Mouse (Mus musculus): ENCODE measurements at regions not wholly inside any gene's neighbourhood (a gene's known extent, or its start where the extent isn't known, plus 50 kb on each side); places are given as distances from the start of the nearest gene placed in this dataset.

DNA sequence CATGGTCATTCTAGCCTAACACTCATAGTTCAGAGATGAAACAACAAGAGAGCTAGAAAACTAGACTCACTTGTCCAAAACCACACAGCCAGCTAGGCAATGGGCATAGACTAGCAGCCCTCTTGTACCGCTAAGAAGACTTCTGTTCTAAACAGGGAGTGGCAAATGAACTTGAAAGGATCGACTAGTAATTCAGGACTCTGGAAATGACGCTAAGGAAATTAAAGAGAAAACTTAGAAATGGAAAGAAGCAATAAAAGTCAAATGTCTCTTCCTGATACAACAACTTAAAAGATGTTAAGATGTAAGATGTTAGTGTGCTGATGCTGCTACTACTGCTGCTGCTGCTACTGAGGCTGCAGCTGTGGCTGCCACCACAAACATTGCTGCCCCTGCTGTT, 293.7 kb upstream of the 4930412O13Rik start:
- no peaks in the 10 kb centered on the region for H3K4me1 ChIP-seq (ENCODE audit: control insufficient read depth, insufficient read depth, low read length)
- no peak overlapping the region for H3K27ac ChIP-seq (ENCODE audit: low read length)
- H3K36me3 ChIP-seq (ENCODE audit: control insufficient read depth, insufficient read depth, low read length), result no peaks in the 10 kb centered on the region
- ATAC-seq (ENCODE audit: insufficient number of reproducible peaks, insufficient read depth, low FRiP score, low read depth), result no peak
- H3K9me3 ChIP-seq (ENCODE audit: control insufficient read depth, low read depth, low read length), result no peaks in the 10 kb centered on the region
- H3K4me3 ChIP-seq (ENCODE audit: low read depth, low read length), result no peak overlapping the region
- no peaks in the 10 kb centered on the region for H3K27me3 ChIP-seq (ENCODE audit: control insufficient read depth, insufficient read depth, low read length)
- no peak overlapping the region for H3K4me2 ChIP-seq (replicated peaks; ENCODE audit: low read depth, low read length)
- WGBS, result 89% methylated on average over 3 of the region's 3 CpGs
- H3K9ac ChIP-seq (replicated peaks; ENCODE audit: low read depth, low read length), result no peak overlapping the region

DNA sequence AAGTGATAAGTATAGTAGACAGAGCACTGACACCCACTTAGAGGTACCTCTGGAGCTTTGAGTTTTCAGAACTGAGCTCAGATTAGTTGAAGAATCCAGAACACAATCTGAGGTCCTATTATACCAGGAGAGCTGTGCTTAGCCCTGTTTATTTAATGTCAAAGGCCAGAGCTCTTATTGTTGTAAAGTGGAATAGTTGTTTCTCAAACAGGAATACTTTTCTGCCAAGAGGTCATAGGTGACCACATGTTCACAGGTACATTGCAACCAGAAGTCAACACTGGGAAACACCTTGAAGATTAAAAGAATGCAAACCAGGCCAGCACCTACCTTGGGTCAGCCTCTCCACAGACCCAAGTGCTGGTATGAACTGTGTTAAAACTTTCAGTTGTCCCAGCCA, 291.9 kb upstream of the 4930412O13Rik start:
- Histone ChIP-seq H3K4me3 (ENCODE audit: low read depth, low read length) (no peak overlapping the region), H3K27me3 (ENCODE audit: control insufficient read depth, insufficient read depth, low read length) (no peaks in the 10 kb centered on the region), H3K9me3 (ENCODE audit: control insufficient read depth, low read depth, low read length) (no peaks in the 10 kb centered on the region), H3K4me1 (ENCODE audit: control insufficient read depth, insufficient read depth, low read length) (no peaks in the 10 kb centered on the region), H3K4me2 (replicated peaks; ENCODE audit: low read depth, low read length) (no peak overlapping the region), H3K27ac (ENCODE audit: low read length) (no peak overlapping the region), H3K36me3 (ENCODE audit: control insufficient read depth, insufficient read depth, low read length) (no peaks in the 10 kb centered on the region), H3K9ac (replicated peaks; ENCODE audit: low read depth, low read length) (no peak overlapping the region)
- no peak for ATAC-seq (ENCODE audit: insufficient number of reproducible peaks, insufficient read depth, low FRiP score, low read depth)

DNA sequence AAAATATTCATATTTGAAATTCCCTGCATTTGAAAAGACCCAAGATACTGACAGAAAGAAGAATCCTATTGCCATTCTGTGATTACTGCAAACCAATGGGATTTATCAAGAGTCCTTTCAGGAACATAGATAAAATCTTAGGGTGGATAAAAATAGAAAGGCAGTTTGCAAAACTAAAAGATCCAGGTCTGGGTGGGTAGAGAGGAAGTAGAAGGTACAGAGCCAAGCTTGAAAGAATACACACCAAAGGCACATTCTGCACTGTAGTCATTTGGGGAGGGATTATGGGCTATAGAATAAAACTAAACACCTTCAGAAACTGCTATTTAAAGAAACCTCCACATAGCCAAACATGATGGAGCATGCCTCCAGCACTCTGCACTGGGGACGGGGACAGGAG, 288.5 kb upstream of the 4930412O13Rik start:
- Histone ChIP-seq H3K27ac (ENCODE audit: low read length) (no peak overlapping the region), H3K4me2 (replicated peaks; ENCODE audit: low read depth, low read length) (no peak overlapping the region), H3K27me3 (ENCODE audit: control insufficient read depth, insufficient read depth, low read length) (no peaks in the 10 kb centered on the region), H3K36me3 (ENCODE audit: control insufficient read depth, insufficient read depth, low read length) (no peaks in the 10 kb centered on the region), H3K9me3 (ENCODE audit: control insufficient read depth, low read depth, low read length) (no peaks in the 10 kb centered on the region), H3K9ac (replicated peaks; ENCODE audit: low read depth, low read length) (no peak overlapping the region), H3K4me3 (ENCODE audit: low read depth, low read length) (no peak overlapping the region), H3K4me1 (ENCODE audit: control insufficient read depth, insufficient read depth, low read length) (no peaks in the 10 kb centered on the region)
- WGBS, result 78% methylated on average over 1 of the region's 1 CpGs
- ATAC-seq (ENCODE audit: insufficient number of reproducible peaks, insufficient read depth, low FRiP score, low read depth), result no peak

DNA sequence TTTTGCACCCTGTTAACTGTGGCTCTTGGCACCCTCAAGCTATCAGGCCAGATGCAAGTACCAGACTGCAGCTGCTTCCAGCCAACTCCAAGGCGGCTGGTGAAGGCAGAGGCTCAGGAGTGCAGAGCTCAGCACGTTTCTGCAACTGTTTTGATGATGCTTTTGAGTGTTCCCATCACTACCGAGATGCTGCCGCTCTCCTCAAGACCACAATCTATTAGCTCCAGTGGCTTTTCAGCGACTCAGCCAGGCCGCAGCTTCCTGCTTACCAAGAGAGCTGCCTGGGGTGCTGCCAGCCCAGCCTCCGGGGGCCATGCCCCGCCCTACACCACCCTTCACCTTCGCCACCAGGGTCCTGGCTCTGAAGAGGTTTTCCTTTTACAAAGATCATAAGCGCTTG, 287.1 kb upstream of the 4930412O13Rik start:
- WGBS, result 38% methylated on average over 10 of the region's 10 CpGs
- H3K27me3 ChIP-seq (ENCODE audit: control insufficient read depth, insufficient read depth, low read length), result no peaks in the 10 kb centered on the region
- H3K36me3 ChIP-seq (ENCODE audit: control insufficient read depth, insufficient read depth, low read length), result no peaks in the 10 kb centered on the region
- H3K9me3 ChIP-seq (ENCODE audit: control insufficient read depth, low read depth, low read length), result no peaks in the 10 kb centered on the region
- no peak overlapping the region for H3K9ac ChIP-seq (replicated peaks; ENCODE audit: low read depth, low read length)
- H3K4me1 ChIP-seq (ENCODE audit: control insufficient read depth, insufficient read depth, low read length), result no peaks in the 10 kb centered on the region
- no peak overlapping the region for H3K4me2 ChIP-seq (replicated peaks; ENCODE audit: low read depth, low read length)
- no peak overlapping the region for H3K27ac ChIP-seq (ENCODE audit: low read length)
- no peak overlapping the region for H3K4me3 ChIP-seq (ENCODE audit: low read depth, low read length)
- no peak for ATAC-seq (ENCODE audit: insufficient number of reproducible peaks, insufficient read depth, low FRiP score, low read depth)

DNA sequence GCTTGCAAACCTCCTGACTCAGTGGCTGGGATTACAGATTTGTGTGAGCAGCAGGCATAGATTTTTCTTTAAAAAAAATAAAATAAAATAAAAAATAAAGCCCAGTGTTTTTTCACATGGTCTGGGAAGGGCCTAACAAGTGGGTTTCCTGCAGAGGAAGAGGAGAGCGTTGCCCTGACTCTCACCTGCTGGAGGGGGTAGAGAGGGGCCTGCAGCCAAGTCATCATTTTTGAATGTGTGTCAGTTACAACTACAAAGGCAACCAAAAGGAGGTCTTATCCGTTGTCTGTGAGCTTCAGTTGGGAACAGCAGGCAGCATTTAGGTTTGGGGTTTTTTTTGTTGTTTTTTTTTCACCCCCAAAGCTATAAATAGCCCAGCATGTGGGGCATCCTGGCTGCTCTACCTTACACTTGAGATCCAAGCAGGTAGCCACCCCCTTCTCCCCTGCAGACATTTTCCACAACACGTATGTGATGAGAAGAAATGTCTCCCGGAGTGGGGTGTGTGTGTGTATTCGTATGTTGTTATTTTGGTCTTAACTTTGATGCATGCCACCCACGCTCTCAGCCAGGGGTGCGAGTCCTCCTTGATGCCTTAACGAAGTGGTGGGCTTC, 285.7 kb upstream of the 4930412O13Rik start:
- Histone ChIP-seq H3K4me1 (ENCODE audit: control insufficient read depth, insufficient read depth, low read length) (no peaks in the 10 kb centered on the region), H3K27ac (ENCODE audit: low read length) (no peak overlapping the region), H3K9me3 (ENCODE audit: control insufficient read depth, low read depth, low read length) (no peaks in the 10 kb centered on the region), H3K4me3 (ENCODE audit: low read depth, low read length) (no peak overlapping the region), H3K4me2 (replicated peaks; ENCODE audit: low read depth, low read length) (no peak overlapping the region), H3K36me3 (ENCODE audit: control insufficient read depth, insufficient read depth, low read length) (no peaks in the 10 kb centered on the region), H3K9ac (replicated peaks; ENCODE audit: low read depth, low read length) (no peak overlapping the region), H3K27me3 (ENCODE audit: control insufficient read depth, insufficient read depth, low read length) (no peaks in the 10 kb centered on the region)
- no peak for ATAC-seq (ENCODE audit: insufficient number of reproducible peaks, insufficient read depth, low FRiP score, low read depth)
- 75% methylated on average over 8 of the region's 8 CpGs for WGBS

DNA sequence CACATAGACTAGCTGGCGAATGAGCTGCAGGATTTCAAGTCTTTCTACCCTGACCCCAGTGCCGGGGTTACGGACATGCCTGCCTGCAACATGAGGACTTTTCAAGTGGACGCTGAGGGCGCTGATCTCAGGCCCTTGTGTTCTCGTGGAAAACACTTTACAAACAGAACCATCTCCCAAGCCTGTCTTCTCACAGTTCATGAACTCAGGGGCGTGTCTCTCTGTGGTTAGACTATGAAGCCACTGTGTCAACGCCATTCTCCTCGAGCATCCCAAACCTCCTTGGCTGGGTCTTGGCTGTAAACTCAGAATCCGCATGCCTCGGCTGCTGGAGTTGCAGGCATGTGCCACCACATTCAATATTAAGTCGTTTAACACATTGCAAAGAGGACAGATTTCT, 284.9 kb upstream of the 4930412O13Rik start:
- Histone ChIP-seq H3K4me1 (ENCODE audit: control insufficient read depth, insufficient read depth, low read length) (no peaks in the 10 kb centered on the region), H3K36me3 (ENCODE audit: control insufficient read depth, insufficient read depth, low read length) (no peaks in the 10 kb centered on the region), H3K9ac (replicated peaks; ENCODE audit: low read depth, low read length) (no peak overlapping the region), H3K4me3 (ENCODE audit: low read depth, low read length) (no peak overlapping the region), H3K9me3 (ENCODE audit: control insufficient read depth, low read depth, low read length) (no peaks in the 10 kb centered on the region), H3K27me3 (ENCODE audit: control insufficient read depth, insufficient read depth, low read length) (no peaks in the 10 kb centered on the region), H3K4me2 (replicated peaks; ENCODE audit: low read depth, low read length) (no peak overlapping the region), H3K27ac (ENCODE audit: low read length) (no peak overlapping the region)
- WGBS, result 67% methylated on average over 12 of the region's 12 CpGs
- ATAC-seq (ENCODE audit: insufficient number of reproducible peaks, insufficient read depth, low FRiP score, low read depth), result no peak

DNA sequence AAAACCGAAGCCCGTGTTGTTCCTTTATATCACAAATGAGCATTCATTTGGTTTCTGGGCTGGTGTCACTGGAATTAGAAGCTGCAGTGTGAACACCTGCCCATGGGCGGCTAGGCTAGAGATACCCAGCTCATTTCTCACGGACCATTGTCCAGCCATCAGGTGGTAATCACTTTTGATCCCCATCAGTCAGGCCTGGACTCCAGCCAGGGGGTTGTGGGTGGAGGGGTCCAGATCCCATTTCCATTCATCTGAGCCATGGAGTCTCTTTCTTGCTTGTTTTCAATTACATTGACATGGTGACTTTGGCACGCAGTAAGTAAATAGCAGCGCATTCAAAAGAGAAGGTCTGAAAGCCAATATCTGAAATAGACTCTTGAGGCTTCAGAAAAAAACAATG, 276.1 kb upstream of the 4930412O13Rik start:
- no peak overlapping the region for H3K27ac ChIP-seq (ENCODE audit: low read length)
- no peaks in the 10 kb centered on the region for H3K27me3 ChIP-seq (ENCODE audit: control insufficient read depth, insufficient read depth, low read length)

DNA sequence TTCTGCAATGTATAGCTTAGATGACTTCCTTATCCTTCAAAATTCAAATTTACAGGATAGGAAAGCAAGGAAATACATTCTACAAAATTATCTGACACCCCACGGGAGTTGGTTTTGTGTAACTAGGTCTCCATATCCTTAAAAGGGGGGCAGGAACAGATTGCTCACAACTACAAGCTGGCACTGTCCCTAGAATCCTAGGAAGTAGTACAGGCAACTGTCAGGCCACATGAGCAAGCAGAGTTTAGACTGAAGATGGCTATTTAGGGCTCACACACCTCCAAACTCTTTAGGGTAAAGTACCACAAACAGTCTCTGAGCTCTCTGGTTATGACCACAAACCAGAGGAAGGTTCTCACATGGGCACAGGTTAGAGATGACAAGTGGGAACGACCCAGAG, 273.5 kb upstream of the 4930412O13Rik start:
- Histone ChIP-seq H3K9me3 (ENCODE audit: control insufficient read depth, low read depth, low read length) (no peaks in the 10 kb centered on the region), H3K27me3 (ENCODE audit: control insufficient read depth, insufficient read depth, low read length) (no peaks in the 10 kb centered on the region), H3K4me1 (ENCODE audit: control insufficient read depth, insufficient read depth, low read length) (no peaks in the 10 kb centered on the region), H3K9ac (replicated peaks; ENCODE audit: low read depth, low read length) (no peak overlapping the region), H3K4me2 (replicated peaks; ENCODE audit: low read depth, low read length) (no peak overlapping the region), H3K36me3 (ENCODE audit: control insufficient read depth, insufficient read depth, low read length) (no peaks in the 10 kb centered on the region), H3K4me3 (ENCODE audit: low read depth, low read length) (no peak overlapping the region), H3K27ac (ENCODE audit: low read length) (no peak overlapping the region)
- no peak for ATAC-seq (ENCODE audit: insufficient number of reproducible peaks, insufficient read depth, low FRiP score, low read depth)
- 85% methylated on average over 2 of the region's 2 CpGs for WGBS

More for the DNA sequence above, 276.1 kb upstream of the 4930412O13Rik start:
- Histone ChIP-seq H3K4me1 (ENCODE audit: control insufficient read depth, insufficient read depth, low read length) (no peaks in the 10 kb centered on the region), H3K9ac (replicated peaks; ENCODE audit: low read depth, low read length) (no peak overlapping the region), H3K36me3 (ENCODE audit: control insufficient read depth, insufficient read depth, low read length) (no peaks in the 10 kb centered on the region), H3K4me3 (ENCODE audit: low read depth, low read length) (no peak overlapping the region), H3K4me2 (replicated peaks; ENCODE audit: low read depth, low read length) (no peak overlapping the region), H3K9me3 (ENCODE audit: control insufficient read depth, low read depth, low read length) (no peaks in the 10 kb centered on the region)
- ATAC-seq (ENCODE audit: insufficient number of reproducible peaks, insufficient read depth, low FRiP score, low read depth), result peak; percentile 33; the same call in 1 of the 2 replicates
- 67% methylated on average over 6 of the region's 6 CpGs for WGBS

DNA sequence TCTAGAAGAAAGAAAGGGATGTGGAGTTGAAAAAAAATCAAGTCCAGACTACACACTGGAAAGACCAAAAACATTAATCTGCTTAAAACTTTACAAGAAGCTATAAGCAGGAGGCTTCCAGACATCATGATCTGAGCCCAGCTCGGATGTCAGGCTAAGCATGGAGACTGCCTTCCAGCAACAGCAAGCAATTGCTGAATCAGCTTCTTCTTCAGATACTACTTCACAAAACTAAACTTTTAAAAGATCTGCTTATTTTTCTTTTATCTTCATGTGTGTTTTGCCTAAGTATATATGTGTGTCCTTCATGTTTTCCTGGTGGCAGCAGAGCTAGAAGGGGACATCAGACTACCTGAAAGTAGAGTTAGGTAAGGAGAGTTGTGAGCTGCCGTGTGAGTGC, 266.6 kb upstream of the 4930412O13Rik start:
- WGBS, result 72% methylated on average over 2 of the region's 2 CpGs
- no peak overlapping the region for H3K4me3 ChIP-seq (ENCODE audit: low read depth, low read length)
- H3K9ac ChIP-seq (replicated peaks; ENCODE audit: low read depth, low read length), result no peak overlapping the region
- no peak overlapping the region for H3K27ac ChIP-seq (ENCODE audit: low read length)
- H3K36me3 ChIP-seq (ENCODE audit: control insufficient read depth, insufficient read depth, low read length), result no peaks in the 10 kb centered on the region
- no peak overlapping the region for H3K4me2 ChIP-seq (replicated peaks; ENCODE audit: low read depth, low read length)
- no peaks in the 10 kb centered on the region for H3K4me1 ChIP-seq (ENCODE audit: control insufficient read depth, insufficient read depth, low read length)
- H3K9me3 ChIP-seq (ENCODE audit: control insufficient read depth, low read depth, low read length), result no peaks in the 10 kb centered on the region
- ATAC-seq (ENCODE audit: insufficient number of reproducible peaks, insufficient read depth, low FRiP score, low read depth), result no peak
- H3K27me3 ChIP-seq (ENCODE audit: control insufficient read depth, insufficient read depth, low read length), result no peaks in the 10 kb centered on the region
